Mouse (Mus musculus): ENCODE measurements at regions not wholly inside any gene's neighbourhood (a gene's known extent, or its start where the extent isn't known, plus 50 kb on each side); places are given as distances from the start of the nearest gene placed in this dataset.

GRCm38 (mm10) chr7:60733331-60733994 lies 593.4 kb upstream of the Snrpn start:
- peak; percentile 82 for DNase-seq (ENCODE audit: low spot score)

GRCm38 (mm10) chr7:60728108-60728721 lies 588.2 kb upstream of the Snrpn start:
- DNase-seq (ENCODE audit: low spot score): peak; percentile 61
